Mouse (Mus musculus) hindbrain, embryonic 15.5 days (tissue): Measurements from ENCODE around the gene E130309D02Rik. TPM values are rescaled to one million over a fixed set of nuclear protein-coding genes. Genes with fewer than 3 reads are reported as not detected.
A peak's percentile ranks its signal among the peaks of the same experiment; 100 is the strongest.

Experiments
- ATAC-seq: fragments of 200-750 bp; cut with Nextera tagmentation; 2 replicates; pipeline ENCODE4 v1.8.0; 2017; ENCODE audit warnings: low read depth, moderate number of reproducible peaks, moderate TSS enrichment; ENCODE audit not compliant: low FRiP score
- H3K27ac ChIP-seq: fragments of 300-500 bp; sonication (generic); replicated peaks from 2 replicates; pipeline ENCODE4 v1.5.1; 2015; ENCODE audit warnings: mild to moderate bottlenecking, inconsistent platforms
- H3K27me3 ChIP-seq: fragments of 300-500 bp; sonication (generic); 2 replicates; pipeline ENCODE4 v1.6.1; 2015; ENCODE audit warnings: control low read depth, inconsistent platforms
- H3K36me3 ChIP-seq: fragments of 300-500 bp; sonication (generic); 2 replicates; pipeline ENCODE4 v1.6.1; 2015; ENCODE audit warnings: control low read depth, inconsistent platforms
- H3K4me1 ChIP-seq: fragments of 300-500 bp; sonication (generic); replicated peaks from 2 replicates; pipeline ENCODE4 v1.6.1; 2015; ENCODE audit warnings: control low read depth, inconsistent platforms
- H3K4me2 ChIP-seq: fragments of 300-500 bp; sonication (generic); 2 replicates; pipeline ENCODE4 v1.6.1; 2015; ENCODE audit warnings: moderate library complexity, mild to moderate bottlenecking, inconsistent platforms
- H3K4me3 ChIP-seq: fragments of 300-500 bp; sonication (generic); 2 replicates; pipeline ENCODE4 v1.5.1; 2015; ENCODE audit warnings: mild to moderate bottlenecking, inconsistent platforms
- H3K9ac ChIP-seq: fragments of 300-500 bp; sonication (generic); 2 replicates; pipeline ENCODE4 v1.6.1; 2015; ENCODE audit warnings: inconsistent platforms
- H3K9me3 ChIP-seq: fragments of 300-500 bp; sonication (generic); 2 replicates; pipeline ENCODE4 v1.6.1; 2016; ENCODE audit warnings: control low read depth, inconsistent platforms
- WGBS: fragments of 180-500 bp; shearing (Covaris S2); methylation state at CpG from one replicate; pipeline ENCODE4 v1.1.7; 2015; 5-methylcytosine and 5-hydroxymethylcytosine counted together
- polyA plus RNA-seq: library from polyadenylated mRNA; unstranded; fragments of >200 nt; fragmentation: Nextera tagmentation; extraction: Ambion mirVana; gene quantifications from 2 replicates; pipeline ENCODE4 v1.2.1, GENCODE M21; 2015

E130309D02Rik gene
- polyA plus RNA-seq, 1 experiment from 2014 or later, result 32.7 TPM

GRCm38 (mm10) chr5:143261636-143262035 lies 53.5 kb downstream of the E130309D02Rik start:
- Histone ChIP-seq H3K4me1 (peaks cover 1% of the 10 kb centered on the region), H3K9ac (no peak overlapping the region), H3K4me3 (no peak overlapping the region), H3K4me2 (no peak overlapping the region), H3K36me3 (peaks cover 54% of the 10 kb centered on the region), H3K9me3 (no peaks in the 10 kb centered on the region), H3K27me3 (peaks cover 19% of the 10 kb centered on the region), H3K27ac (no peak overlapping the region)
- no peak for ATAC-seq
- 95% methylated on average over 8 of the region's 8 CpGs for WGBS

- H3K36me3 ChIP-seq, result peaks cover 49% of the 10 kb centered on the region
- ATAC-seq, result no peak
- peaks cover 29% of the 10 kb centered on the region for H3K27me3 ChIP-seq
Measured at GRCm38 (mm10) chr5:143255802-143256201, 59.4 kb downstream of the E130309D02Rik start.

GRCm38 (mm10) chr5:143255131-143255519 lies 60.0 kb downstream of the E130309D02Rik start:
- H3K27ac ChIP-seq, result no peak overlapping the region
- ATAC-seq, result no peak
- no peaks in the 10 kb centered on the region for H3K9me3 ChIP-seq
- H3K27me3 ChIP-seq, result peaks cover 29% of the 10 kb centered on the region
- H3K4me2 ChIP-seq, result no peak overlapping the region
- no peak overlapping the region for H3K9ac ChIP-seq
- H3K4me3 ChIP-seq, result no peak overlapping the region
- H3K36me3 ChIP-seq, result peaks cover 42% of the 10 kb centered on the region
- H3K4me1 ChIP-seq, result peaks cover 11% of the 10 kb centered on the region
- 35% methylated on average over 24 of the region's 24 CpGs for WGBS

More at GRCm38 (mm10) chr5:143255802-143256201, 59.4 kb downstream of the E130309D02Rik start:
- Histone ChIP-seq H3K4me3 (no peak overlapping the region), H3K4me1 (peaks cover 11% of the 10 kb centered on the region), H3K9me3 (no peaks in the 10 kb centered on the region), H3K27ac (no peak overlapping the region), H3K9ac (no peak overlapping the region), H3K4me2 (no peak overlapping the region)
- 89% methylated on average over 5 of the region's 5 CpGs for WGBS

GRCm38 (mm10) chr5:143254487-143255130 lies 60.6 kb downstream of the E130309D02Rik start:
- Histone ChIP-seq H3K9me3 (no peaks in the 10 kb centered on the region), H3K4me2 (0 out of 2 replicates have a peak overlapping the region, but pooled peaks have one; percentile 50), H3K9ac (no peak overlapping the region), H3K4me1 (peaks cover 11% of the 10 kb centered on the region), H3K36me3 (peaks cover 38% of the 10 kb centered on the region), H3K27ac (no peak overlapping the region), H3K27me3 (peaks cover 29% of the 10 kb centered on the region), H3K4me3 (no peak overlapping the region)
- 21% methylated on average over 66 of the region's 66 CpGs for WGBS
- no peak for ATAC-seq

- ATAC-seq, result no peak
- H3K4me3 ChIP-seq, result peak overlapping the region; percentile 23
- no peak overlapping the region; the same call in 1 of the 2 replicates for H3K27ac ChIP-seq
- H3K9ac ChIP-seq, result no peak overlapping the region
- peak overlapping the region; percentile 50 for H3K4me2 ChIP-seq
- peaks cover 35% of the 10 kb centered on the region for H3K36me3 ChIP-seq
- peaks cover 11% of the 10 kb centered on the region for H3K4me1 ChIP-seq
- no peaks in the 10 kb centered on the region for H3K9me3 ChIP-seq
- 8% methylated on average over 77 of the region's 81 CpGs for WGBS
- peaks cover 29% of the 10 kb centered on the region for H3K27me3 ChIP-seq
Measured at GRCm38 (mm10) chr5:143253881-143254486, 61.2 kb downstream of the E130309D02Rik start.

GRCm38 (mm10) chr5:143253186-143253880 lies 61.8 kb downstream of the E130309D02Rik start:
- peaks cover 26% of the 10 kb centered on the region for H3K27me3 ChIP-seq
- H3K4me2 ChIP-seq, result peak overlapping the region; percentile 50
- no peak overlapping the region for H3K27ac ChIP-seq
- peaks cover 36% of the 10 kb centered on the region for H3K36me3 ChIP-seq
- no peak overlapping the region for H3K9ac ChIP-seq
- peak overlapping the region; percentile 23 for H3K4me3 ChIP-seq
- 9% methylated on average over 92 of the region's 103 CpGs for WGBS
- no peaks in the 10 kb centered on the region for H3K9me3 ChIP-seq
- peaks cover 11% of the 10 kb centered on the region for H3K4me1 ChIP-seq
- ATAC-seq, result no peak

GRCm38 (mm10) chr5:143252791-143253185 lies 62.4 kb downstream of the E130309D02Rik start:
- peaks cover 11% of the 10 kb centered on the region for H3K4me1 ChIP-seq
- H3K27ac ChIP-seq, result no peak overlapping the region
- no peak overlapping the region for H3K9ac ChIP-seq
- no peak overlapping the region for H3K4me2 ChIP-seq
- H3K4me3 ChIP-seq, result no peak overlapping the region
- peaks cover 37% of the 10 kb centered on the region for H3K36me3 ChIP-seq
- peaks cover 21% of the 10 kb centered on the region for H3K27me3 ChIP-seq
- WGBS, result 41% methylated on average over 18 of the region's 18 CpGs
- H3K9me3 ChIP-seq, result no peaks in the 10 kb centered on the region
- no peak for ATAC-seq

- no peak overlapping the region for H3K4me3 ChIP-seq
- peaks cover 11% of the 10 kb centered on the region for H3K4me1 ChIP-seq
- H3K9me3 ChIP-seq, result no peaks in the 10 kb centered on the region
- ATAC-seq, result peak; percentile 9; the same call in 1 of the 2 replicates
- no peak overlapping the region for H3K9ac ChIP-seq
- H3K27me3 ChIP-seq, result peaks cover 14% of the 10 kb centered on the region
- H3K36me3 ChIP-seq, result peaks cover 44% of the 10 kb centered on the region
- H3K4me2 ChIP-seq, result no peak overlapping the region
- WGBS, result 54% methylated on average over 6 of the region's 6 CpGs
- H3K27ac ChIP-seq, result no peak overlapping the region
Measured at GRCm38 (mm10) chr5:143252039-143252438, 63.1 kb downstream of the E130309D02Rik start.

Other genes with a start within 250 kb of the E130309D02Rik start
- gene Rnf216, start 202.4 kb downstream of the E130309D02Rik start, polyA plus RNA-seq, result 30.4 and 30.8 TPM in 2 replicates
- 0.04 and 0.07 TPM in 2 replicates for gene Olfr718-ps1, start 167.8 kb downstream of the E130309D02Rik start, polyA plus RNA-seq
- gene Rbak, start 134.6 kb downstream of the E130309D02Rik start, polyA plus RNA-seq, result 13.8 TPM in 2 replicates
- gene Spdye4b, start 134.3 kb downstream of the E130309D02Rik start, polyA plus RNA-seq, result not detected in 2 replicates
- not detected in 2 replicates for gene Spdye4a, start 88.5 kb downstream of the E130309D02Rik start, polyA plus RNA-seq
- 19.1 and 19.2 TPM in 2 replicates for gene Zfp12, start 80.2 kb downstream of the E130309D02Rik start, polyA plus RNA-seq
- gene Zfp316, start 45.3 kb downstream of the E130309D02Rik start, polyA plus RNA-seq, result 11.1 and 13.1 TPM in 2 replicates
- 0.27 and 0.31 TPM in 2 replicates for gene Zfp853, start 21.7 kb downstream of the E130309D02Rik start, polyA plus RNA-seq
- 66.1 and 69.8 TPM in 2 replicates for gene Zdhhc4, start 13.9 kb upstream of the E130309D02Rik start, polyA plus RNA-seq
- 0.47 and 0.48 TPM in 2 replicates for gene Grid2ip, start 42.0 kb upstream of the E130309D02Rik start, polyA plus RNA-seq
- gene Kdelr2, start 88.5 kb upstream of the E130309D02Rik start, polyA plus RNA-seq, result 130 and 133 TPM in 2 replicates
- 20.7 and 21.4 TPM in 2 replicates for gene Daglb, start 149.2 kb upstream of the E130309D02Rik start, polyA plus RNA-seq
- 404 and 446 TPM in 2 replicates for gene Rac1, start 212.7 kb upstream of the E130309D02Rik start, polyA plus RNA-seq